Mouse (Mus musculus) embryonic facial prominence, embryonic 12.5 days (tissue): ENCODE results near the gene Btbd35f4. TPM values are rescaled to one million over a fixed set of nuclear protein-coding genes. Genes with fewer than 3 reads are reported as not detected.
"Not testable (repeated sequence)": the region's sequence is repeated elsewhere in the genome, so short reads cannot be mapped to it uniquely, and the experiment has no call there.

Experiments used
- ATAC-seq: fragments of 200-750 bp; cut with Nextera tagmentation; 2 replicates; pipeline ENCODE4 v1.8.0; 2017; ENCODE audit not compliant: insufficient number of reproducible peaks, insufficient read depth, low FRiP score, low TSS enrichment
- H3K27ac ChIP-seq: fragments of 300-500 bp; sonication (generic); 2 replicates; pipeline ENCODE4 v1.5.1; 2016; ENCODE audit warnings: mild to moderate bottlenecking
- H3K27me3 ChIP-seq: fragments of 300-500 bp; sonication (generic); 2 replicates; pipeline ENCODE4 v1.6.1; 2016; ENCODE audit warnings: mild to moderate bottlenecking, moderate library complexity
- H3K36me3 ChIP-seq: fragments of 300-500 bp; sonication (generic); 2 replicates; pipeline ENCODE4 v1.6.1; 2016; ENCODE audit warnings: mild to moderate bottlenecking
- H3K4me1 ChIP-seq: fragments of 300-500 bp; sonication (generic); 2 replicates; pipeline ENCODE4 v1.6.1; 2016
- H3K4me2 ChIP-seq: fragments of 300-500 bp; sonication (generic); replicated peaks from 2 replicates; pipeline ENCODE4 v1.6.1; 2016; ENCODE audit warnings: mild to moderate bottlenecking, moderate library complexity
- H3K4me3 ChIP-seq: fragments of 300-500 bp; sonication (generic); 2 replicates; pipeline ENCODE4 v1.5.1; 2016; ENCODE audit warnings: mild to moderate bottlenecking
- H3K9ac ChIP-seq: fragments of 300-500 bp; sonication (generic); 2 replicates; pipeline ENCODE4 v1.6.1; 2016; ENCODE audit warnings: mild to moderate bottlenecking, moderate library complexity
- H3K9me3 ChIP-seq: fragments of 300-500 bp; sonication (generic); 2 replicates; pipeline ENCODE4 v1.6.1; 2016; ENCODE audit warnings: mild to moderate bottlenecking, moderate library complexity
- WGBS: fragments of 180-500 bp; shearing (Covaris S2); methylation state at CpG from one replicate; pipeline ENCODE4 v1.1.7; 2016; 5-methylcytosine and 5-hydroxymethylcytosine counted together
- polyA plus RNA-seq: library from polyadenylated mRNA; unstranded; fragments of >200 nt; fragmentation: Nextera tagmentation; extraction: Ambion mirVana; gene quantifications from 2 replicates; pipeline ENCODE4 v1.2.1, GENCODE M21; 2016

Gene Btbd35f4
- not detected in 2 replicates for polyA plus RNA-seq

- not testable (repeated sequence) for H3K9ac ChIP-seq, H3K4me2 ChIP-seq, H3K4me3 ChIP-seq, H3K4me1 ChIP-seq, H3K36me3 ChIP-seq, H3K27me3 ChIP-seq, H3K9me3 ChIP-seq, H3K27ac ChIP-seq, ATAC-seq
- WGBS: no CpG with 5 or more reads among the region's 4 CpGs
Measured at GRCm38 (mm10) chrX:4800196-4800595, at the start of gene Btbd35f4. Gene Btbd35f4, plus strand, starts transcription at chrX:4800496.

- H3K4me3 ChIP-seq, ATAC-seq: not testable (repeated sequence)
Measured at GRCm38 (mm10) chrX:4840016-4840415, 39.7 kb downstream of the Btbd35f4 start.

More at GRCm38 (mm10) chrX:4840016-4840415, 39.7 kb downstream of the Btbd35f4 start:
- not testable (repeated sequence) for H3K4me1 ChIP-seq, H3K36me3 ChIP-seq, H3K9me3 ChIP-seq, H3K9ac ChIP-seq, H3K4me2 ChIP-seq, H3K27ac ChIP-seq, H3K27me3 ChIP-seq
- WGBS: no CpG with 5 or more reads among the region's 1 CpGs

Other genes with a start within 250 kb of the Btbd35f4 start
- gene Btbd35f27, start 151.6 kb downstream of the Btbd35f4 start, polyA plus RNA-seq: not detected in 2 replicates